Mouse (Mus musculus): ENCODE data around the gene Dctn3.
"Not testable (repeated sequence)": the region's sequence is repeated elsewhere in the genome, so short reads cannot be mapped to it uniquely, and the experiment has no call there.

Gene Dctn3

GRCm38 (mm10) chr4:41722918-41723351 is at the start of gene Dctn3:
Gene Dctn3 (minus strand): TSS chr4:41723170.
- DNase-seq (ENCODE audit: low read depth, low spot score), result peak; percentile 96

- not testable (repeated sequence) for DNase-seq (ENCODE audit: low read depth, low spot score)
These were observed 44.3 kb upstream of the Dctn3 start for GRCm38 (mm10) chr4:41767301-41767700.

- DNase-seq (ENCODE audit: low read depth, low spot score), result not testable (repeated sequence)
These were observed 40.2 kb upstream of the Dctn3 start for GRCm38 (mm10) chr4:41763176-41763575.

GRCm38 (mm10) chr4:41762688-41763114 is 39.7 kb upstream of the Dctn3 start:
- DNase-seq (ENCODE audit: low read depth, low spot score), result not testable (repeated sequence)

GRCm38 (mm10) chr4:41762099-41762687 is 39.2 kb upstream of the Dctn3 start:
- peak; percentile 47 for DNase-seq (ENCODE audit: low read depth, low spot score)

- DNase-seq (ENCODE audit: low read depth, low spot score), result no peak
These were observed 38.7 kb upstream of the Dctn3 start for GRCm38 (mm10) chr4:41761680-41762079.

- DNase-seq (ENCODE audit: low read depth, low spot score), result no peak
These were observed 37.9 kb upstream of the Dctn3 start for GRCm38 (mm10) chr4:41760911-41761310.

GRCm38 (mm10) chr4:41760288-41760721 is 37.3 kb upstream of the Dctn3 start:
- DNase-seq (ENCODE audit: low read depth, low spot score), result peak; percentile 93

GRCm38 (mm10) chr4:41759656-41760287 is 36.8 kb upstream of the Dctn3 start:
- no peak for DNase-seq (ENCODE audit: low read depth, low spot score)

GRCm38 (mm10) chr4:41759206-41759605 is 36.2 kb upstream of the Dctn3 start:
- no peak for DNase-seq (ENCODE audit: low read depth, low spot score)

GRCm38 (mm10) chr4:41758701-41759100 is 35.7 kb upstream of the Dctn3 start:
- no peak for DNase-seq (ENCODE audit: low read depth, low spot score)

GRCm38 (mm10) chr4:41758021-41758420 is 35.1 kb upstream of the Dctn3 start:
- DNase-seq (ENCODE audit: low read depth, low spot score), result no peak

GRCm38 (mm10) chr4:41757321-41757720 is 34.4 kb upstream of the Dctn3 start:
- DNase-seq (ENCODE audit: low read depth, low spot score), result no peak

GRCm38 (mm10) chr4:41756440-41756839 is 33.5 kb upstream of the Dctn3 start:
- no peak for DNase-seq (ENCODE audit: low read depth, low spot score)

- peak; percentile 89 for DNase-seq (ENCODE audit: low read depth, low spot score)
These were observed 32.7 kb upstream of the Dctn3 start, which contains the start of gene Sigmar1 for GRCm38 (mm10) chr4:41755338-41756305. Gene Sigmar1 (minus strand): TSS chr4:41756157.

GRCm38 (mm10) chr4:41754797-41755337 is 31.9 kb upstream of the Dctn3 start, which contains the start of gene Galt:
Gene Galt (plus strand): TSS chr4:41755228.
- no peak for DNase-seq (ENCODE audit: low read depth, low spot score)

- DNase-seq (ENCODE audit: low read depth, low spot score), result no peak
These were observed 22.1 kb upstream of the Dctn3 start for GRCm38 (mm10) chr4:41745021-41745420.

- DNase-seq (ENCODE audit: low read depth, low spot score), result no peak
These were observed 21.2 kb upstream of the Dctn3 start for GRCm38 (mm10) chr4:41744131-41744530.

GRCm38 (mm10) chr4:41741158-41741560 is 18.2 kb upstream of the Dctn3 start:
- DNase-seq (ENCODE audit: low read depth, low spot score), result peak; percentile 96

- no peak for DNase-seq (ENCODE audit: low read depth, low spot score)
These were observed 17.6 kb upstream of the Dctn3 start for GRCm38 (mm10) chr4:41740380-41741157.

- no peak for DNase-seq (ENCODE audit: low read depth, low spot score)
These were observed 16.3 kb upstream of the Dctn3 start for GRCm38 (mm10) chr4:41739260-41739659.

Data from mesoderm, embryonic 11.5 days (tissue).